Mouse (Mus musculus) thymus, postnatal 0 days (tissue): ENCODE data around the gene Nt5c1b. TPM values are rescaled to one million over a fixed set of nuclear protein-coding genes. Genes with fewer than 3 reads are reported as not detected.

Experiments
- DNase-seq: peaks from one replicate; pipeline ENCODE4 v3.0.0-alpha.2; 2015; ENCODE audit warnings: low spot score
- polyA plus RNA-seq: library from polyadenylated mRNA; unstranded; fragments of >200 nt; fragmentation: Nextera tagmentation; extraction: Ambion mirVana; gene quantifications from 2 replicates; pipeline ENCODE4 v1.2.1, GENCODE M21; 2015

The Nt5c1b gene
- polyA plus RNA-seq = 0.09 TPM in 1 of 2 replicates, not detected in the other

GRCm38 (mm10) chr12:10369673-10370072, at the start of gene Nt5c1b:
Gene Nt5c1b (plus strand): TSS chr12:10369973.
- no peak for DNase-seq

GRCm38 (mm10) chr12:10327651-10328050, 42.1 kb upstream of the Nt5c1b start:
- no peak for DNase-seq

DNA sequence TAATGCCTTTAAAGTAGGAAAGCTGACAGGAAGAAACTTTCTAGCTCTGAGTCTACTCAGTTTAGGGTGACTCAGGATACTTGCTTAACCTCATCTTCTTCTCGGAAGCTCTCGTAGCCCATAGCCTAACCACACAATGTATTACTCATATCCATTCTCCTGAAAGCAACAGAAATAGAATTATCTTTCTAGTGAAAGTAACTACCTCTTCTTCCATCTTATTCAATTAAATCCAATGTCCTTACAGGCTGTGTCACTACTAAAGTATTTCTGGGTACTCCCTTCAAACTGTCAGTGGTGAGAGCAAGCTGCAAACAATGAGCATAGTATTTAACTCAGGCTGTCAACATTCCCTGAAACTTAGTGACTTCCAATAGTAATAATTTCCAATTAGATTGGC, 40.3 kb upstream of the Nt5c1b start:
- no peak for DNase-seq

DNA sequence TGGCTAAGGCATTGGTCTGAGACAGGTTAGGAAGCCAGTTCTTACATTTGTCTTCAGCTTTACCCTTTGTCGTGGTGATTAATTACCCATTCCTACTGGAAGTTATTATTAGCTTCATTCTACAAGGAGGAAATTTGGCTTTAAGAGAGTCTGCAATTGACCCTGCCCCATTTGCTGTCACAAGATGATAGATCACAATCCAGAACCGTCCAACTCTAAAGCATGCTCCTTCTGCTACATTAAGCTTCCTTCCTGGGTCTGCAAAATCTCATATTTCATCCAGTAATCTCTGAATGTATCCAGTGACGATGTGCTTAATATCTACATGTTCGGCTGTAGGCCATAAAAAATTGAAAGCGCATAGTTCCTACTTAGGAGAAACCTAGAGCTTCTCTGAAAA, 29.2 kb upstream of the Nt5c1b start:
- no peak for DNase-seq

GRCm38 (mm10) chr12:10350706-10351105, 19.1 kb upstream of the Nt5c1b start:
- no peak for DNase-seq

GRCm38 (mm10) chr12:10357756-10358155, 12.0 kb upstream of the Nt5c1b start:
- DNase-seq = no peak

GRCm38 (mm10) chr12:10390671-10391441, 21.1 kb downstream of the Nt5c1b start, which contains the start of gene Rdh14:
Gene Rdh14 (plus strand): TSS chr12:10390772.
- DNase-seq = peak; percentile 92

- DNase-seq = no peak
Observed at GRCm38 (mm10) chr12:10400788-10401187, 31.0 kb downstream of the Nt5c1b start.

GRCm38 (mm10) chr12:10402421-10403115, 32.8 kb downstream of the Nt5c1b start:
- DNase-seq = no peak

DNA sequence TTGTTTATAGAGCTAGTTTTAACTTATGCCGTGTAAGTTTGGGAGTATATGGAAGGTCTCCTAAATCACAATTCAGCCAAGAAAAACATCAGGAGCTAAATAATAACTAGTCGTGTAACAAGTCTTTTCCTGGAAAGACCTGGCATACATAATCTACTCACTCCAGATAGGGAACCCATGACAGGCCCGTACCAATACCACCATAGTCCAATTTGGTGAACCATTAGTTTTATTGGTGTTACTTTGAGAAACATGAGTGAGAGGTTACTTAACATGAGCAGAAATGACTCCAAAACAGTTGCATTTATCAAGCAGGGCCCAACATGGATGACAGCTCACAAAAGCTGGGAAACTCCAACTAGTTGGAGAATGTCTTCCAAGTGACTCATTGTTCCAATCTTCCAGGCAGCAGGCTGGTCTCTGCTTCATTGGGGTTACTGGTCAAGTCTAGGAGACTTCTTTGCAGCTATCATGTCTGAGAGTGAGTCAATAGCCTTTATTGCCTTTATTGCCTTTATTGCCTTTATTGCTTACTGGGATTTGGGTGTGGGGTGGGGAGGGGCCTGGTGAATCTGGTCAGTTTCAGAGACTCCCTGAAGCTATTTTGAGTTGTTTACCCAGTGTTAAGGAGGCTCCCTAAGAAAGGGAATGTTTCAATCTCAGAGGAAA, 40.9 kb downstream of the Nt5c1b start:
- DNase-seq = no peak

DNA sequence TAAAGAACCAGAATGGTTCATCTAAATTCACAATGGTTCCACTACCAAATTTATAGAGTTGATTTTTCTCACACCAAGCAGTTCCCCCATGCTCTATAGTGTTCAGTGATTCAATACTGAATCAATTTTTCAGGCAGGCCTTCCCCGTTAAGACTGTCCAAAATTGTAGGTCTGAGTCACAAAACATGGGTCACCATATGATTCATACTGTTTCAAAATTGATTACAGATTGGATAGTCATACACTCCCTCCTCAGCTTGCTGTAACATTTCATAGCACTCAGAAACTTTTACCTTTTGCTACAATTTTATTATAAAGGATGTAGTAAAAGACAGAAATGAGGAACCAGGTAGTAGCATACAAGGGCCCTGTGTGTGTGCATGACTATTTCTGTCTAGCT, 41.7 kb downstream of the Nt5c1b start:
- DNase-seq = no peak

DNA sequence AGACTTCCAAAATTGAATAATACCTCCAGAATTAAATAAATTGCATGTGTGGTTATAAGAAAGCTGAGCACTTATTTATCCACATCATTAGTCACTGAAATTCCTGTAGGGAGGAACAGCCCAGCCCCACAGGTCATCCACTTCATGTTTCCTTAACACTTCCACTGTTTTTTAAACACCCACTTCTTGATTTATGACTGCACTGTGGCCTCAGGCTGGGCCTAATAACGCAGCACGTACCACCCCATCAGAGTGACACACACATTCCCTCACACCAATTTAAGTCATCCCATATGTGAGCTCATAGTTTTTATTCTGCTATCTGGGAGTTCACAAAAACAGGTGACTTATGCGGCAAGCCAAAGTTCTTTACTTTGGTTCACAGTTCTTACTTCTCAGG, 52.6 kb downstream of the Nt5c1b start:
- no peak for DNase-seq

GRCm38 (mm10) chr12:10425982-10426863, 56.5 kb downstream of the Nt5c1b start:
- no peak for DNase-seq

DNA sequence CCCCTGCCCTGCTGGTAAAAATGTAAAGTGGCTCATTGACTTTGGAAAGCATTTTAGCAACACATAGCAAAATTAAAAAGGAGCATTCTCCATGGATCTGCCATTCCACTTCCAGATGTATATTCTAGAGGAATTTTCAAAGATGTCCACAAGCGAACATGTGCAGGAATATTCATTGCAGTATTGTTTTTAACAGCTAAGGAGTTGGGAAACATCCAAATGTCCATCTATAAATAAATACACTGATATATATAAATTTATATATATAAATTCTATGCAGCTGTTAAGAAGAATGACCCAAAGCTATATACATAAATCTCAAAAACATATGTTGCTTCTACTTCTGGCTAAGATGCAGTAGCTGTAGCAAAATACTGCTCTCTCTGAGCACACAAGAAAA, 61.2 kb downstream of the Nt5c1b start:
- no peak for DNase-seq

DNA sequence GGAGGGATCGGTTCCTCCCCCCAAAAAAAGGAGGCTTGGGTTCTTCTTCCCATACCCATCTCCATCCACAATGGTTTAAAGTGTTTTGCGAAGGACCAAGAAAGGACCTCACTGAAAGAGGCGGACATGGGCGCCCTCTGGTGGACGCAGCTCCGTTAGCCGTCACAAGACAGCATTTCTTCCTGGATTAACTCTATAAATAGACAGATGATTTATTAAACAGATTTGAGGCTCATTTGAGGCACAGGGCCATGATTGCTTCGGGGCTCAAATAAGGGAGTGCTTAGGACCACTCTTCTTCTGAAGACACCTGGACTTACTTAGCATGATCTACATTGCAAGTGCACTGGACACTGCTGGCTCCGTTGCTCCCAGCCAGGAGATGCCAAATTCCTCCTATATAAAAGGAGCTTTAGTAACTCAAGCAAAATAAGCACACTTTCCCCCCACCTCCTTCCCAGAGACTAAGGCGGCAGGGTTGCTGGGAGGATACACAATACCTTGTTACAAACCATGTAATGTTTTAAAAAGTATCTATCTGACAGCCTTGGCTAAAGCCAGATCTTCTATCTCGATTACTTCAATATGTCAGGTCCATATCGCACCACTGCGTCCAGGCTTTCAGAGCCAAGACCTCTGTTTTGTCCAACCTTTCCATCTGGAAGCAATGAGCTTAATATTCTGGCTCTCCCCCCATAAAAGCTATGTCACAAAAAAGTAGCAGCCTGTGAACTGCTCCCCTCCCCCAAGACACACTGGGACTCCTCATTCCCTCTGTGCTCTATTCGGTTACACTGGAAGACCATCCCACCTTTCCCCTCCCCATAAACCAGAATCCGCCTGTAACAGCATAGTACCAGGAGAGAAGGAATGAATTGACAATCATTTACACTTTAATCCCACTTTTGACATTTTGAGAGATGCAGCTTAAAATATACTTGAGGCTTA, 68.6 kb downstream of the Nt5c1b start:
- peak; percentile 49 for DNase-seq

Other genes with a start within 250 kb of the Nt5c1b start
- 34.8 and 38.7 TPM in 2 replicates for gene Rdh14, start 20.8 kb downstream of the Nt5c1b start, polyA plus RNA-seq